Mouse (Mus musculus) forebrain, embryonic 11.5 days (tissue): ENCODE data around the gene Dgke. TPM values are rescaled to one million over a fixed set of nuclear protein-coding genes. Genes with fewer than 3 reads are reported as not detected.
"Not testable (repeated sequence)": the region's sequence is repeated elsewhere in the genome, so short reads cannot be mapped to it uniquely, and the experiment has no call there.

Experiments
- ATAC-seq: fragments of 200-750 bp; cut with Nextera tagmentation; replicated peaks from 2 replicates; pipeline ENCODE4 v1.8.0; 2017; ENCODE audit warnings: moderate TSS enrichment; ENCODE audit not compliant: low FRiP score
- DNase-seq: peaks from one replicate; pipeline ENCODE4 v3.0.0-alpha.2; 2017; ENCODE audit warnings: low spot score
- H3K27ac ChIP-seq: fragments of 300-500 bp; sonication (generic); 2 replicates; pipeline ENCODE4 v1.5.1; 2014; ENCODE audit warnings: low read depth, low read length
- H3K27me3 ChIP-seq: fragments of 300-500 bp; sonication (generic); 2 replicates; pipeline ENCODE4 v1.6.1; 2014; ENCODE audit warnings: mild to moderate bottlenecking, low read length, mixed read lengths; ENCODE audit not compliant: control insufficient read depth, insufficient read depth
- H3K36me3 ChIP-seq: fragments of 300-500 bp; sonication (generic); 2 replicates; pipeline ENCODE4 v1.6.1; 2014; ENCODE audit warnings: mild to moderate bottlenecking, low read length, moderate library complexity, mixed read lengths; ENCODE audit not compliant: control insufficient read depth, insufficient read depth
- H3K4me1 ChIP-seq: fragments of 300-500 bp; sonication (generic); replicated peaks from 2 replicates; pipeline ENCODE4 v1.6.1; 2014; ENCODE audit warnings: low read length, mixed read lengths; ENCODE audit not compliant: control insufficient read depth, insufficient read depth
- H3K4me2 ChIP-seq: fragments of 300-500 bp; sonication (generic); 2 replicates; pipeline ENCODE4 v1.6.1; 2014; ENCODE audit warnings: low read depth, mild to moderate bottlenecking, low read length, moderate library complexity, mixed read lengths; ENCODE audit not compliant: severe bottlenecking
- H3K4me3 ChIP-seq: fragments of 300-500 bp; sonication (generic); 2 replicates; pipeline ENCODE4 v1.5.1; 2014; ENCODE audit warnings: low read depth, low read length
- H3K9ac ChIP-seq: fragments of 300-500 bp; sonication (generic); 2 replicates; pipeline ENCODE4 v1.6.1; 2014; ENCODE audit warnings: low read length
- H3K9me3 ChIP-seq: fragments of 300-500 bp; sonication (generic); 2 replicates; pipeline ENCODE4 v1.6.1; 2016; ENCODE audit warnings: low read length, mixed read lengths; ENCODE audit not compliant: control insufficient read depth
- WGBS: fragments of 180-500 bp; shearing (Covaris S2); extraction: QIAGEN DNeasy Blood & Tissue Kit; methylation state at CpG from one replicate; pipeline ENCODE4 v1.1.7; 2014; 5-methylcytosine and 5-hydroxymethylcytosine counted together
- polyA plus RNA-seq: library from polyadenylated mRNA; unstranded; fragments of >200 nt; fragmentation: Nextera tagmentation; extraction: Ambion mirVana; gene quantifications from 2 replicates; pipeline ENCODE4 v1.2.1, GENCODE M21; 2014

The Dgke gene
- polyA plus RNA-seq, 1 experiment from 2014 or later: 4.8 TPM

DNA sequence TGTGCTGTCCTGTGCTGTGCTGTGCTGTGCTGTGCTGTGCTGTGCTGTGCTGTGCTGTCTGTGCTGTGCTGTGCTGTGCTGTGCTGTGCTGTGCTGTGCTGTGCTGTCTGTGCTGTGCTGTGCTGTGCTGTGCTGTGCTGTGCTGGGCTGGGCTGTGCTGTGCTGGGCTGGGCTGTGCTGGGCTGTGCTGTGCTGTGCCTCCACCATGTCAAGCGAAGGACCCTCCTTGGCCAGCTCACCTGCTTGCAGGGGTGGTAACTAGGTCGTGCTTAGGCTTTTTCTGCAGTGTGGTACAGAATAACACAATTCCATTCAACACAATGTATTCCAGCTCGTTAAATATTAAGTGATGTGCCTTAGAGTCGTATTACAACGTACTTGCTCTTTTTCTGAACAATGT, 15.3 kb upstream of the Dgke start:
- H3K27me3 ChIP-seq, H3K4me1 ChIP-seq, H3K36me3 ChIP-seq, H3K9ac ChIP-seq, H3K4me2 ChIP-seq, ATAC-seq, H3K27ac ChIP-seq, H3K4me3 ChIP-seq, H3K9me3 ChIP-seq, DNase-seq: not testable (repeated sequence)
- WGBS: 64% methylated on average over 5 of the region's 5 CpGs

GRCm38 (mm10) chr11:89078996-89079680, 12.5 kb upstream of the Dgke start:
- ATAC-seq: no peak
- Histone ChIP-seq H3K9ac (no peak overlapping the region), H3K27me3 (no peaks in the 10 kb centered on the region), H3K4me2 (no peak overlapping the region), H3K4me3 (no peak overlapping the region), H3K36me3 (no peaks in the 10 kb centered on the region), H3K9me3 (no peaks in the 10 kb centered on the region), H3K27ac (no peak overlapping the region), H3K4me1 (peaks cover 1% of the 10 kb centered on the region; the same call in 1 of the 2 replicates)
- no peak for DNase-seq
- 92% methylated on average over 16 of the region's 16 CpGs for WGBS

DNA sequence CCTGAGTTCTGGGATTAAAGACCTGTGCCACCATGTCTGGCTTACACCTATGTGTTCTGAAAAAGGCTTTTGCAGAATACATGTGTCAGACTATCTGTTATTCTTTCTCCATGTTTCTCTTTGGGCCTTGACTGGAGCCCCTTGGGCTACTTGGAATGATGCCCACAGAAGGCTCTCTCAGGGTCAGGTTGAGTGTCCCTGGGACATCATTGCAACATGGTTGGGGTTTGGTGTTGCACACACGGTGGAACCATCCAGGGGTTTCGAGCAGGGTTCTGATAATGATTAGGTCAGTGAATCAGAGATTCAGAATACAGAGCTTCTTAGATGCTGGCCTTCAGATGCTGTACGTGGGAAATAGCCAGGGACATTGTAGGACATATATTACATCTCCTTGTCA, 11.7 kb upstream of the Dgke start:
- no peak for ATAC-seq
- WGBS: 93% methylated on average over 3 of the region's 3 CpGs
- H3K27ac ChIP-seq: no peak overlapping the region

GRCm38 (mm10) chr11:89077601-89078000, 11.0 kb upstream of the Dgke start:
- Histone ChIP-seq H3K27ac (no peak overlapping the region), H3K9ac (no peak overlapping the region), H3K9me3 (no peaks in the 10 kb centered on the region), H3K4me3 (no peak overlapping the region), H3K4me1 (peaks cover 1% of the 10 kb centered on the region; the same call in 1 of the 2 replicates), H3K27me3 (no peaks in the 10 kb centered on the region), H3K36me3 (no peaks in the 10 kb centered on the region), H3K4me2 (no peak overlapping the region)
- DNase-seq: no peak
- ATAC-seq: no peak
- WGBS: 85% methylated on average over 8 of the region's 8 CpGs

More for the DNA sequence above, 11.7 kb upstream of the Dgke start:
- Histone ChIP-seq H3K4me3 (no peak overlapping the region), H3K9ac (no peak overlapping the region), H3K36me3 (no peaks in the 10 kb centered on the region), H3K9me3 (no peaks in the 10 kb centered on the region), H3K4me2 (no peak overlapping the region), H3K4me1 (peaks cover 1% of the 10 kb centered on the region; the same call in 1 of the 2 replicates), H3K27me3 (no peaks in the 10 kb centered on the region)
- DNase-seq: no peak

DNA sequence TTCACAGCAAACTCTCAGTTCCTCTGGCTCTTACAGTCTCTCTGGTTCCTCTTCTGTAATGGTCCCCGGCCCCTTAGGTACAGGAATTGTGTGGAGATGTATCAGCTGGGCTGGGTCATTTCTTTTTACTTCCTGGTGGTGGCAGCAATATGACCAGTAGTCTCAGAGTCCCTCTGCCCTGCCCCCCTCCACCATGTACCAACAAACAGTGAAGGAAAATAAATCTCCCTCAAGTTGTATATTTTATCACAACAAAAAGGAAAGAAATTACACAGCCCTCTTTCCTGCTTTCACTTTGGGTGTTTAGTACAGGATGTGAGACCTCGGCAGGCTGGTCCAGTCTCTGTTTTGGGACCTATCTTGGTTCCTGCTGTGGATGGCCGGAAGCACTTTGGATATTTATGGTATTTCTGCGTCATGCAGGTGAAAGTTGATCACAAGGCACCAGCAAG, 9.7 kb upstream of the Dgke start:
- Histone ChIP-seq H3K27me3 (no peaks in the 10 kb centered on the region), H3K9me3 (no peaks in the 10 kb centered on the region), H3K4me3 (no peak overlapping the region), H3K9ac (no peak overlapping the region), H3K36me3 (no peaks in the 10 kb centered on the region), H3K4me1 (peaks cover 1% of the 10 kb centered on the region; the same call in 1 of the 2 replicates), H3K27ac (no peak overlapping the region), H3K4me2 (no peak overlapping the region)
- DNase-seq (no peak), ATAC-seq (no peak)
- WGBS: 91% methylated on average over 4 of the region's 4 CpGs

DNA sequence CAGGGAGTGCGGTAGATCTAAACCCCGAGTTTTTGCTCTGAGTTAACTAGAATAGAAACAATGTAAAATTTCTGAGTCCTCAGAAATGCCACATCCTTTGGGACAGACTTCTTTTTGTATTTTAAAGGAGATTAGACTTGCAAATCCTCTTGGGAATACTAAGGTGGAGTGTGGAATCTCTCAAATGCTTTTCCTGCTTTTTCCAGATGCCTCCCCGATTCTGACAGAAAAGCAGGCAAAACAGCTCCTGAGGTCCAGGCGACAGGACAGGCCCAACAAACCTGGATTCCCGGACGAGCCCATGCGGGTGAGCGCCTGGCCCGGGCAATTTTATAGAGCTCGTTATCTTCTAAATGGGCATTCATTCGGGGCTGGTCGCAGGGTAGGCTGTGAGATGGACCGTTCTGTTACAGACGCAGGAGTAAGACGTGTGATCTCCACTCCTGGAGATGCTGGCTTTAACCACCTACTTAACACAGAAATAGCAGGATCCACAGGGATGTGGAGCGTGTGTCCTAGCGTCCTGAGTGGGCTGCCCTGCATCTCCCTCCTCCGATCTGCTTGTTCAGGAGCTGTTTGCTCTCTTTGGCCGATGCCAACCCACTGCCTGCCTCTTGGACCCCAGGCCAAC, 8.2 kb upstream of the Dgke start:
- no peaks in the 10 kb centered on the region for H3K27me3 ChIP-seq
- WGBS: 48% methylated on average over 19 of the region's 19 CpGs
- H3K4me2 ChIP-seq: no peak overlapping the region
- no peak overlapping the region for H3K4me3 ChIP-seq
- DNase-seq: no peak
- no peaks in the 10 kb centered on the region for H3K36me3 ChIP-seq
- no peak overlapping the region for H3K27ac ChIP-seq
- no peak for ATAC-seq
- H3K4me1 ChIP-seq: peaks cover 1% of the 10 kb centered on the region; the same call in 1 of the 2 replicates
- no peak overlapping the region for H3K9ac ChIP-seq
- no peaks in the 10 kb centered on the region for H3K9me3 ChIP-seq

DNA sequence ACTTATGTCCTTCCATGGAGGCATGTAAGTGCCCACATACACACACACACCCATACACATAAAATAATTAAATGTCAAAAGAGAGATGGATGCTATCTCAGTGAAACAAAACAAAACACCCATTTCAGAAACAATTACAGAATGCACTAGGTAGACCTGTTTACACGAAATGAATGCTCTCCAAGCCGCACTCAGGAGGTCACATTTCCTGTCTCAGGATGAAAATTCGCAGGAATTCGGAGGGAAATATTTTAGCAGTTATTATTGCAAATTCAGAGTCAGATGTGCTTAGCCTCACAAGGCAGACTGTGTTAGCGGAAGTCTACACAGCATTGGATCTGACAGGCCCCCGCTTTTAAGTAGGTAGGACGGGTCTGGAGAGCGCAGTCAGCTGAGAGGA, 6.9 kb upstream of the Dgke start, which contains the start of gene Gm525:
TSS of gene Gm525 (plus strand) at position 301 of the 400 bp plus-strand sequence.
- WGBS: 88% methylated on average over 8 of the region's 8 CpGs
- DNase-seq (no peak), ATAC-seq (no peak)
- H3K9ac ChIP-seq: no peak within 1 kb of the TSS
- no peak within 1 kb of the TSS for H3K27ac ChIP-seq
- no peaks in the 10 kb centered on the region for H3K9me3 ChIP-seq
- peaks cover 1% of the 10 kb centered on the region; the same call in 1 of the 2 replicates for H3K4me1 ChIP-seq
- H3K4me2 ChIP-seq: no peak within 1 kb of the TSS
- no peak within 1 kb of the TSS for H3K4me3 ChIP-seq
- no peaks in the 10 kb centered on the region for H3K36me3 ChIP-seq
- H3K27me3 ChIP-seq: no peaks in the 10 kb centered on the region

DNA sequence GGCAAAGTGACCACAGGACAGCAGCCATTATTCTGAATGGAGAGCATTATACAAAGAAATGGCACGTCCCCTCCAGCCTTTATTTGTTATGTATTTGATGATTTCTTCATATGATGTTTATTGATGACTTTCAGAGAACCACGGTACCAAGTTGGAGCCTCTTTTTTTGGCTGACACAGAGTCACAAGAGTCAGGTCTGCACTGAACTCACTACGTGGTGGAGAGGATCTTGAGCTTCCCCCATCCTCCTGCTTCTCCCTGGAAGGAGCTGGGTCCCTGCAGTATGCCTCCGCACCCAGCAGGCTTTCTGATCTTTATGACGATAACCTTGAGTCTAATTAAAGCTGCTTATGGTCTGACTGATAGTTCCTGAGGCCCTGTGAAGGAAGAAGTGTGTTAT, 4.9 kb upstream of the Dgke start:
- Histone ChIP-seq H3K9ac (no peak overlapping the region), H3K4me1 (peaks cover 1% of the 10 kb centered on the region; the same call in 1 of the 2 replicates), H3K4me3 (no peak overlapping the region), H3K27me3 (no peaks in the 10 kb centered on the region), H3K9me3 (no peaks in the 10 kb centered on the region), H3K36me3 (no peaks in the 10 kb centered on the region), H3K27ac (no peak overlapping the region), H3K4me2 (no peak overlapping the region)
- DNase-seq (no peak), ATAC-seq (no peak)
- WGBS: 78% methylated on average over 5 of the region's 5 CpGs
